Mouse (Mus musculus) splenic B cell, adult 2 months (primary cell): Measurements from ENCODE around the gene Cabs1.

ENCODE experiments used
- DNase-seq: peaks from one replicate; pipeline ENCODE4 v3.0.0-alpha.2; 2011; ENCODE audit warnings: low read depth, low spot score
- H3K27me3 ChIP-seq: 2 replicates; pipeline ENCODE4 v1.6.1; 2012; ENCODE audit warnings: mild to moderate bottlenecking, low read length, moderate library complexity, mixed read lengths; ENCODE audit not compliant: control insufficient read depth, poor library complexity, insufficient read depth, severe bottlenecking
- H3K36me3 ChIP-seq: 2 replicates; pipeline ENCODE4 v1.6.1; 2012; ENCODE audit warnings: mild to moderate bottlenecking, low read length, moderate library complexity, mixed read lengths; ENCODE audit not compliant: control insufficient read depth, poor library complexity, insufficient read depth, severe bottlenecking

Cabs1 gene

GRCm38 (mm10) chr5:87979139-87979538 is at the start of gene Cabs1:
Cabs1 (plus strand) TSS chr5:87979439.
- DNase-seq, result no peak
- no peaks in the 10 kb centered on the region for H3K27me3 ChIP-seq
- no peaks in the 10 kb centered on the region for H3K36me3 ChIP-seq

- no peak for DNase-seq
- Histone ChIP-seq H3K27me3 (no peaks in the 10 kb centered on the region), H3K36me3 (no peaks in the 10 kb centered on the region)
These were observed 47.6 kb upstream of the Cabs1 start for GRCm38 (mm10) chr5:87931603-87932002.

GRCm38 (mm10) chr5:87940752-87941151 is 38.5 kb upstream of the Cabs1 start:
- no peak for DNase-seq
- no peaks in the 10 kb centered on the region for H3K27me3 ChIP-seq
- H3K36me3 ChIP-seq, result no peaks in the 10 kb centered on the region

GRCm38 (mm10) chr5:87942515-87942914 is 36.7 kb upstream of the Cabs1 start:
- H3K36me3 ChIP-seq, result no peaks in the 10 kb centered on the region
- no peaks in the 10 kb centered on the region for H3K27me3 ChIP-seq
- no peak for DNase-seq

- H3K27me3 ChIP-seq, result no peaks in the 10 kb centered on the region
- DNase-seq, result no peak
- no peaks in the 10 kb centered on the region for H3K36me3 ChIP-seq
These were observed 27.4 kb upstream of the Cabs1 start for GRCm38 (mm10) chr5:87951836-87952235.

- Histone ChIP-seq H3K27me3 (no peaks in the 10 kb centered on the region), H3K36me3 (no peaks in the 10 kb centered on the region)
- DNase-seq, result no peak
These were observed 10.0 kb upstream of the Cabs1 start, which contains the start of the genes 2310003L06Rik and Gm28434 for GRCm38 (mm10) chr5:87969201-87969600. 2310003L06Rik (plus strand) TSS chr5:87969459. Gm28434 (plus strand) TSS chr5:87969517.

- Histone ChIP-seq H3K36me3 (no peaks in the 10 kb centered on the region), H3K27me3 (no peaks in the 10 kb centered on the region)
- no peak for DNase-seq
These were observed 3.4 kb downstream of the Cabs1 start for GRCm38 (mm10) chr5:87982468-87983214.

- DNase-seq, result no peak
- H3K36me3 ChIP-seq, result no peaks in the 10 kb centered on the region
- no peaks in the 10 kb centered on the region for H3K27me3 ChIP-seq
These were observed 23.0 kb downstream of the Cabs1 start, which contains the start of gene Smr3a for GRCm38 (mm10) chr5:88002249-88002648. Smr3a (plus strand) TSS chr5:88002549.

- no peak for DNase-seq
These were observed 26.0 kb downstream of the Cabs1 start for GRCm38 (mm10) chr5:88005241-88005640.

More at GRCm38 (mm10) chr5:88005241-88005640, 26.0 kb downstream of the Cabs1 start:
- no peaks in the 10 kb centered on the region for H3K36me3 ChIP-seq
- no peaks in the 10 kb centered on the region for H3K27me3 ChIP-seq
